Mouse (Mus musculus) neural tube, embryonic 12.5 days (tissue): ENCODE measurements at regions not wholly inside any gene's neighbourhood (a gene's known extent, or its start where the extent isn't known, plus 50 kb on each side); places are given as distances from the start of the nearest gene placed in this dataset.

ENCODE experiments used
- ATAC-seq: fragments of 200-750 bp; cut with Nextera tagmentation; 2 replicates; pipeline ENCODE4 v1.8.0; 2017; ENCODE audit warnings: low read depth, mild to moderate bottlenecking, moderate TSS enrichment, moderate library complexity; ENCODE audit not compliant: low FRiP score
- H3K27ac ChIP-seq: fragments of 300-500 bp; sonication (generic); 2 replicates; pipeline ENCODE4 v1.5.1; 2016
- H3K27me3 ChIP-seq: fragments of 300-500 bp; sonication (generic); replicated peaks from 2 replicates; pipeline ENCODE4 v1.6.1; 2016; ENCODE audit warnings: mild to moderate bottlenecking
- H3K36me3 ChIP-seq: fragments of 300-500 bp; sonication (generic); 2 replicates; pipeline ENCODE4 v1.6.1; 2016; ENCODE audit warnings: mild to moderate bottlenecking
- H3K4me1 ChIP-seq: fragments of 300-500 bp; sonication (generic); 2 replicates; pipeline ENCODE4 v1.6.1; 2016
- H3K4me2 ChIP-seq: fragments of 300-500 bp; sonication (generic); replicated peaks from 2 replicates; pipeline ENCODE4 v1.6.1; 2016; ENCODE audit warnings: mild to moderate bottlenecking
- H3K4me3 ChIP-seq: fragments of 300-500 bp; sonication (generic); 2 replicates; pipeline ENCODE4 v1.5.1; 2016
- H3K9ac ChIP-seq: fragments of 300-500 bp; sonication (generic); 2 replicates; pipeline ENCODE4 v1.6.1; 2016; ENCODE audit warnings: mild to moderate bottlenecking
- H3K9me3 ChIP-seq: fragments of 300-500 bp; sonication (generic); 2 replicates; pipeline ENCODE4 v1.6.1; 2016; ENCODE audit warnings: mild to moderate bottlenecking
- WGBS: fragments of 180-500 bp; shearing (Covaris S2); methylation state at CpG from one replicate; pipeline ENCODE4 v1.1.7; 2016; 5-methylcytosine and 5-hydroxymethylcytosine counted together

GRCm38 (mm10) chr15:27223610-27224511 is 242.6 kb upstream of the Ank start:
- Histone ChIP-seq H3K27me3 (no peaks in the 10 kb centered on the region), H3K4me1 (no peaks in the 10 kb centered on the region), H3K4me3 (no peak overlapping the region), H3K36me3 (no peaks in the 10 kb centered on the region), H3K9me3 (no peaks in the 10 kb centered on the region), H3K9ac (no peak overlapping the region), H3K4me2 (no peak overlapping the region), H3K27ac (no peak overlapping the region)
- ATAC-seq: no peak
- 69% methylated on average over 14 of the region's 14 CpGs for WGBS

- H3K4me3 ChIP-seq: no peak overlapping the region
- no peaks in the 10 kb centered on the region for H3K4me1 ChIP-seq
- ATAC-seq: no peak
- no peak overlapping the region for H3K4me2 ChIP-seq
- H3K36me3 ChIP-seq: no peaks in the 10 kb centered on the region
- H3K9me3 ChIP-seq: no peaks in the 10 kb centered on the region
- 93% methylated on average over 4 of the region's 4 CpGs for WGBS
- no peaks in the 10 kb centered on the region for H3K27me3 ChIP-seq
- H3K27ac ChIP-seq: no peak overlapping the region
- no peak overlapping the region for H3K9ac ChIP-seq
These were observed 242.0 kb upstream of the Ank start for GRCm38 (mm10) chr15:27224512-27224850.

- ATAC-seq: no peak
- 76% methylated on average over 5 of the region's 5 CpGs for WGBS
These were observed 233.7 kb upstream of the Ank start for GRCm38 (mm10) chr15:27232804-27233203.

GRCm38 (mm10) chr15:27234770-27235169 is 231.7 kb upstream of the Ank start:
- 21% methylated on average over 4 of the region's 4 CpGs for WGBS
- no peak overlapping the region for H3K4me2 ChIP-seq
- H3K4me1 ChIP-seq: no peaks in the 10 kb centered on the region
- H3K36me3 ChIP-seq: no peaks in the 10 kb centered on the region
- H3K9me3 ChIP-seq: no peaks in the 10 kb centered on the region
- H3K27ac ChIP-seq: no peak overlapping the region
- H3K9ac ChIP-seq: no peak overlapping the region
- H3K27me3 ChIP-seq: no peaks in the 10 kb centered on the region
- H3K4me3 ChIP-seq: no peak overlapping the region
- peak; percentile 67 for ATAC-seq

More at GRCm38 (mm10) chr15:27232804-27233203, 233.7 kb upstream of the Ank start:
- H3K4me1 ChIP-seq: no peaks in the 10 kb centered on the region
- no peaks in the 10 kb centered on the region for H3K9me3 ChIP-seq
- H3K36me3 ChIP-seq: no peaks in the 10 kb centered on the region
- H3K4me2 ChIP-seq: no peak overlapping the region
- H3K4me3 ChIP-seq: no peak overlapping the region
- H3K27me3 ChIP-seq: no peaks in the 10 kb centered on the region
- H3K27ac ChIP-seq: no peak overlapping the region
- no peak overlapping the region for H3K9ac ChIP-seq

GRCm38 (mm10) chr15:27238301-27238700 is 228.2 kb upstream of the Ank start:
- WGBS: 88% methylated on average over 1 of the region's 1 CpGs
- no peaks in the 10 kb centered on the region for H3K36me3 ChIP-seq

GRCm38 (mm10) chr15:27246302-27246701 is 220.2 kb upstream of the Ank start:
- Histone ChIP-seq H3K27ac (no peak overlapping the region), H3K4me3 (no peak overlapping the region), H3K36me3 (no peaks in the 10 kb centered on the region), H3K9ac (no peak overlapping the region), H3K4me2 (no peak overlapping the region), H3K9me3 (no peaks in the 10 kb centered on the region), H3K4me1 (no peaks in the 10 kb centered on the region), H3K27me3 (no peaks in the 10 kb centered on the region)
- 74% methylated on average over 3 of the region's 3 CpGs for WGBS
- ATAC-seq: no peak

More at GRCm38 (mm10) chr15:27238301-27238700, 228.2 kb upstream of the Ank start:
- no peak overlapping the region for H3K4me2 ChIP-seq
- no peak for ATAC-seq
- no peak overlapping the region for H3K4me3 ChIP-seq
- H3K9ac ChIP-seq: no peak overlapping the region
- no peaks in the 10 kb centered on the region for H3K4me1 ChIP-seq
- H3K27me3 ChIP-seq: no peaks in the 10 kb centered on the region
- H3K9me3 ChIP-seq: no peaks in the 10 kb centered on the region
- no peak overlapping the region for H3K27ac ChIP-seq

GRCm38 (mm10) chr15:27258984-27259853 is 207.3 kb upstream of the Ank start:
- Histone ChIP-seq H3K27ac (no peak overlapping the region), H3K4me2 (no peak overlapping the region), H3K4me1 (no peaks in the 10 kb centered on the region), H3K4me3 (no peak overlapping the region), H3K9me3 (no peaks in the 10 kb centered on the region), H3K9ac (no peak overlapping the region), H3K36me3 (no peaks in the 10 kb centered on the region), H3K27me3 (no peaks in the 10 kb centered on the region)
- no peak for ATAC-seq
- 86% methylated on average over 6 of the region's 6 CpGs for WGBS

- no peak overlapping the region for H3K27ac ChIP-seq
- H3K36me3 ChIP-seq: no peaks in the 10 kb centered on the region
- no peak overlapping the region for H3K9ac ChIP-seq
- no peak for ATAC-seq
- no peaks in the 10 kb centered on the region for H3K27me3 ChIP-seq
- no peaks in the 10 kb centered on the region for H3K4me1 ChIP-seq
- H3K9me3 ChIP-seq: no peaks in the 10 kb centered on the region
- WGBS: 72% methylated on average over 2 of the region's 2 CpGs
- no peak overlapping the region for H3K4me3 ChIP-seq
- H3K4me2 ChIP-seq: no peak overlapping the region
These were observed 206.7 kb upstream of the Ank start for GRCm38 (mm10) chr15:27259854-27260191.

GRCm38 (mm10) chr15:27270203-27270602 is 196.3 kb upstream of the Ank start:
- Histone ChIP-seq H3K4me2 (no peak overlapping the region), H3K9me3 (no peaks in the 10 kb centered on the region), H3K4me3 (no peak overlapping the region), H3K9ac (no peak overlapping the region), H3K27ac (no peak overlapping the region), H3K36me3 (no peaks in the 10 kb centered on the region), H3K4me1 (no peaks in the 10 kb centered on the region), H3K27me3 (no peaks in the 10 kb centered on the region)
- no peak for ATAC-seq
- WGBS: 97% methylated on average over 2 of the region's 2 CpGs

GRCm38 (mm10) chr15:27282279-27282678 is 184.2 kb upstream of the Ank start:
- Histone ChIP-seq H3K4me3 (no peak overlapping the region), H3K27me3 (no peaks in the 10 kb centered on the region), H3K9me3 (peaks cover 8% of the 10 kb centered on the region), H3K36me3 (no peaks in the 10 kb centered on the region), H3K4me1 (no peaks in the 10 kb centered on the region), H3K4me2 (no peak overlapping the region), H3K27ac (no peak overlapping the region), H3K9ac (no peak overlapping the region)
- no peak for ATAC-seq
- WGBS: 84% methylated on average over 1 of the region's 1 CpGs

GRCm38 (mm10) chr15:27303856-27304255 is 162.6 kb upstream of the Ank start:
- H3K36me3 ChIP-seq: no peaks in the 10 kb centered on the region
- ATAC-seq: no peak
- H3K4me2 ChIP-seq: no peak overlapping the region
- H3K9me3 ChIP-seq: no peaks in the 10 kb centered on the region
- H3K27me3 ChIP-seq: no peaks in the 10 kb centered on the region
- no peak overlapping the region for H3K9ac ChIP-seq
- no peaks in the 10 kb centered on the region for H3K4me1 ChIP-seq
- 80% methylated on average over 4 of the region's 4 CpGs for WGBS
- H3K27ac ChIP-seq: no peak overlapping the region
- no peak overlapping the region for H3K4me3 ChIP-seq

- no peaks in the 10 kb centered on the region for H3K9me3 ChIP-seq
- no peaks in the 10 kb centered on the region for H3K27me3 ChIP-seq
- H3K36me3 ChIP-seq: no peaks in the 10 kb centered on the region
- peak; percentile 82 for ATAC-seq
- H3K9ac ChIP-seq: no peak overlapping the region
- H3K27ac ChIP-seq: no peak overlapping the region
- no peak overlapping the region for H3K4me2 ChIP-seq
- 68% methylated on average over 7 of the region's 7 CpGs for WGBS
- H3K4me3 ChIP-seq: no peak overlapping the region
- H3K4me1 ChIP-seq: no peaks in the 10 kb centered on the region
These were observed 162.2 kb upstream of the Ank start for GRCm38 (mm10) chr15:27304256-27304655.
